Mouse (Mus musculus) bone marrow macrophage, adult 2 months (primary cell): ENCODE data around the gene Dlg1. TPM values are rescaled to one million over a fixed set of nuclear protein-coding genes. Genes with fewer than 3 reads are reported as not detected.

ENCODE experiments used
- H3K27ac ChIP-seq: 2 replicates; pipeline ENCODE4 v1.5.1; 2012; ENCODE audit warnings: low read depth, low read length; ENCODE audit not compliant: insufficient read depth
- H3K4me1 ChIP-seq: 2 replicates; pipeline ENCODE4 v1.6.1; 2012; ENCODE audit warnings: low read length; ENCODE audit not compliant: control insufficient read depth, insufficient read depth
- H3K4me3 ChIP-seq: 2 replicates; pipeline ENCODE4 v1.5.1; 2012; ENCODE audit warnings: mild to moderate bottlenecking, low read length, moderate library complexity; ENCODE audit not compliant: insufficient read depth
- CTCF ChIP-seq: IDR thresholded peaks from 2 replicates; pipeline ENCODE4 v1.5.1; 2012; ENCODE audit warnings: low read depth, mild to moderate bottlenecking, low read length, moderate library complexity
- POLR2A ChIP-seq: IDR thresholded peaks from 2 replicates; pipeline ENCODE4 v1.6.1; 2012; ENCODE audit warnings: mild to moderate bottlenecking, low read depth, low read length, borderline replicate concordance
- polyA plus RNA-seq: library from polyadenylated mRNA; stranded (reverse); fragments of >200 nt; gene quantifications from 2 replicates; pipeline ENCODE4 v1.2.4, GENCODE M21; 2012; ENCODE audit not compliant: missing spikeins, insufficient read depth, insufficient read length

Dlg1 gene
- polyA plus RNA-seq, 1 experiment, result 30.4 TPM

GRCm38 (mm10) chr16:31683670-31684430, 20.6 kb downstream of the Dlg1 start:
- TF ChIP-seq POLR2A, result no peak
- no peak for TF ChIP-seq CTCF
- H3K4me1 ChIP-seq, result 0 out of 2 replicates have a peak, but pooled peaks cover 3% of the 10 kb centered on the region
- H3K27ac ChIP-seq, result no peak overlapping the region
- no peak overlapping the region for H3K4me3 ChIP-seq

DNA sequence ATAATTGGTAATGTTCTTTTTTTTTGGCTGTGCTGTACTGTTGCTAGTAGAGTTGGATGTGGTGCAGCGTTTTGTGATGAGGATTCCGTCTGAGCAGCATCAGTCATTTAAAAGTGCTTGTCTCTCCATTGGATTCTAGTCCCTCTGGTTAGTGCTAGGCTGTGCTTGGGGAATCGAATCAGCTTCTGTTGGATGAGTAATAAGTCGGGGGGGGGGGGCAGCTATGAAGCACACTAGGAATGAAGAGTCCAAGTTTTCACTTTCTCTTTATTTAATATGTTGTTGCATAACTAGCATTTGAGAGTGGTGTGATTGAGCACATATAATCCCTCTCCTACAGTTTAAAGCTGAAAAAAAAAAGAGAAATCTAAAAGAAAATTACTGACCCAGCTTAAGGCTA, 21.5 kb downstream of the Dlg1 start:
- H3K4me3 ChIP-seq, result no peak overlapping the region
- 0 out of 2 replicates have a peak, but pooled peaks cover 3% of the 10 kb centered on the region for H3K4me1 ChIP-seq
- TF ChIP-seq CTCF (no peak), POLR2A (no peak)
- H3K27ac ChIP-seq, result no peak overlapping the region

DNA sequence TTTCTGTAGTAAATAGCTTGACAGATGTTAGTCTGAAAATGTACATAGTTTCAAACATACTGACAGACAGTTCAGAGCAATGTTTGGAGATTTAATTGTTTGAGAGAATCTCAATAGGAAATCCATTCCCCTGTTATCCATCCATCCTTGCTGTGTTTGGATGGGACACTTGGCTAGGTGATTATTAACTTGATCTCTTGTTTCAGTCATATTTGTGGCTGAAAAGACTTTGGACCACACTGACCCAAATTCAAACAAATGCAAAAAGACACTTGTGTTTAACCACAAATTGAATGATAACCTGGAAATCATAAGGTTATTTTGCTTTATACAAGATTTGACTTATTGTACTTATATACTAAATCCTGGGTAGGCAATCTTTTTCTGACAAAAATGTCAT, 24.5 kb downstream of the Dlg1 start:
- no peaks in the 10 kb centered on the region for H3K4me1 ChIP-seq
- TF ChIP-seq POLR2A (no peak), CTCF (no peak)
- no peak overlapping the region for H3K27ac ChIP-seq
- H3K4me3 ChIP-seq, result no peak overlapping the region

DNA sequence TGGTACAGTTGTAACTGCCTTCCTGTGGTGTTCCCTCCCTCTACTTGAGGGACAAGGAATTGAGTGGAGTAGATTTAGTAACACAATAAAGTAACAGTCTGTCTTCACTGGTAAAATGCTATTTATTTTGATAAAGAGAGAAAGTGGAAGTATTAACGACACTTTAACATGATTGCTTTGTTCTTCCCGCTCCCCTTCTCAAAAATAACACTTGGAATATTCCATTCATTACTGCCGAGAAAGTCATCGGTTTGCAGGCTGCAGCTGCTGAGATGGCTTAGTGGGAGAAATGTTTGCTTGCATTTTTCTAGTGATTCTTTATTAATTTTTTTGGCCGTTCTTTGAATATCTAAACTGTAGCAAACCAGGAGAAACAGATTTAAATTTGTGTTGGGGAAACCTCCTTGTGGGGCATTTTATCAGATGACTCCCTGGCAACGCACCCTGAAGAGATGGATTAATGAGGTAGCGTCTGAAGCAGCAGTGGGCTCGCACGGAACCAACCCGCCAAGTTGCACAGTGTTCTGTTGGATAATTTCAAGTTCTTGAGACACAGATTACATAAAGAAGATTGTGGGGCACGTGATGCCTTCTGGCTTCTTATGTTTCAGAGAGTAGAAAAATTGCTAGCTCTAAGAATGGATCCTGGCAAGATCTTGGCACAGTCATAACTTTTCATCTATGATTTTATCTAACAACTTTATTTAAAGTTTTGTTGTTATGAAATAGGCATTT, 32.2 kb downstream of the Dlg1 start:
- H3K27ac ChIP-seq, result no peak overlapping the region

DNA sequence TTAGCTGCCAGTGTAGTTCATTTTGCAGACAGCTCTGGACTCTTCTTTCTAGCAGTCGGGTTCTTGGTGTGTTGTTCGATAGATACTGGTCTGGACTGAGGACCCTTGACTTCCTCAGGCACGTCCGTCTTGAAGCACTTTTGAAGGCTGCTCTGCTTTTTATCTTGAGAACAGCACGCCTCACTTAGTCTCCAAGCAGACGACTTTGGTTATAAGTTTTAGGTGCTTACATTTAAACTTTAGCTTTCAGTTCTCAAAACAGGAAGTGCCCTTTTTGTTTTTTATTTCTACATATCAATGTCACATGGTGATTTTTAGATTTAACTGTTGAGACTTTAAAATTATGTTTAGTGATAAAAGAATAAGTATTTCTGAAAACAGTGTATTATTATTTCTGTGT, 33.1 kb downstream of the Dlg1 start:
- no peak overlapping the region for H3K27ac ChIP-seq

More for the DNA sequence above, 32.2 kb downstream of the Dlg1 start:
- Histone ChIP-seq H3K4me3 (no peak overlapping the region), H3K4me1 (peaks cover 5% of the 10 kb centered on the region; the same call in 1 of the 2 replicates)
- TF ChIP-seq POLR2A (no peak), CTCF (no peak)

GRCm38 (mm10) chr16:31697341-31697740, 34.1 kb downstream of the Dlg1 start:
- H3K4me1 ChIP-seq, result peaks cover 5% of the 10 kb centered on the region; the same call in 1 of the 2 replicates
- no peak overlapping the region for H3K27ac ChIP-seq
- no peak overlapping the region for H3K4me3 ChIP-seq
- TF ChIP-seq POLR2A (no peak), CTCF (no peak)

More for the DNA sequence above, 33.1 kb downstream of the Dlg1 start:
- TF ChIP-seq CTCF (no peak), POLR2A (no peak)
- Histone ChIP-seq H3K4me3 (0 out of 2 replicates have a peak overlapping the region, but pooled peaks have one; percentile 35), H3K4me1 (peaks cover 5% of the 10 kb centered on the region; the same call in 1 of the 2 replicates)

DNA sequence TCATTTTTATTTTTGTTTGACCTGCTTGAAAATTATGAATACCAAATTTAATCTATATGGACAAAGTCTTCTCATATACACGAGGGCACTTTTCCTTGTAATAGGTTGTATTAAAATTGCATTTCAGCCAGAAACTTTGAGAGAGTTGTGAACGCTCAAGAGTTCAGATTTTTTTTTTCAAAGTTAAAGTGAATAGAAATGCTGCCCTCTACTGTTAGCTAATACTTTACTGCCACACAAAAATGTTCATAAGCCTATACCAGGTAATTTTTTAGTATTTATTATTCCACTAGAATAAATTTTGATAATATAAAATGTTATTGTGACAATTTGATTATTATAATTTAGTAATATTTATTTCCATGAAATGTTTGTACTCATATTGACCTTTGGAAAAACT, 42.0 kb downstream of the Dlg1 start:
- Histone ChIP-seq H3K4me3 (no peak overlapping the region), H3K27ac (no peak overlapping the region), H3K4me1 (peaks cover 10% of the 10 kb centered on the region; the same call in 1 of the 2 replicates)
- TF ChIP-seq CTCF, result no peak
- no peak for TF ChIP-seq POLR2A

- no peak for TF ChIP-seq CTCF
- TF ChIP-seq POLR2A, result no peak
- Histone ChIP-seq H3K27ac (no peak overlapping the region), H3K4me1 (peaks cover 10% of the 10 kb centered on the region; the same call in 1 of the 2 replicates), H3K4me3 (no peak overlapping the region)
These were observed 42.7 kb downstream of the Dlg1 start for GRCm38 (mm10) chr16:31705904-31706303.

GRCm38 (mm10) chr16:31707326-31707725, 44.1 kb downstream of the Dlg1 start:
- H3K4me3 ChIP-seq, result no peak overlapping the region
- no peak overlapping the region for H3K27ac ChIP-seq

DNA sequence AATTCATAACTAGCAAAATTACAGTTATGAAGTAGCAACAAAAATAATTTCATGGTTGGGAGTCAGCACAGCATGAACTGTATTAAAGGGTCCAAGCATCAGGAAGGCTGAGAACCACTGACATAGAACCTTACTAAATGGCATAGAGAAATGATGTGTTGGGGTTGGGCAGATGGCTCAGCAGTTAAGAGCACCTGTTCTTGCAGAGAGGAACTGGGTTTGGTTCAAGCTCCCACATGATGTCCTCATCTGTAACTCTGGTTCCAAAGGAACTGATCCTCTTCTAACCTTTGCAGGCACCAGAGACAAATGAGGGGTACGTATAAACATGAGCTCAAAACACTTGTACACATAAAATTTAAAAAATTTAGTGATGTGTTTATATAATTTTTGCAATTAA, 59.7 kb downstream of the Dlg1 start:
- H3K27ac ChIP-seq, result no peak overlapping the region
- no peak for TF ChIP-seq POLR2A
- TF ChIP-seq CTCF, result no peak

More at GRCm38 (mm10) chr16:31707326-31707725, 44.1 kb downstream of the Dlg1 start:
- no peak for TF ChIP-seq POLR2A
- TF ChIP-seq CTCF, result no peak
- peaks cover 10% of the 10 kb centered on the region; the same call in 1 of the 2 replicates for H3K4me1 ChIP-seq

More for the DNA sequence above, 59.7 kb downstream of the Dlg1 start:
- no peak overlapping the region for H3K4me3 ChIP-seq
- no peaks in the 10 kb centered on the region for H3K4me1 ChIP-seq
